Mouse (Mus musculus) midbrain, embryonic 13.5 days (tissue): ENCODE data around the gene Acer3. TPM values are rescaled to one million over a fixed set of nuclear protein-coding genes. Genes with fewer than 3 reads are reported as not detected.
A peak's percentile ranks its signal among the peaks of the same experiment; 100 is the strongest.

Experiments
- ATAC-seq: fragments of 200-750 bp; cut with Nextera tagmentation; 2 replicates; pipeline ENCODE4 v1.8.0; 2017; ENCODE audit warnings: mild to moderate bottlenecking, moderate TSS enrichment, moderate library complexity
- H3K27ac ChIP-seq: fragments of 300-500 bp; sonication (generic); 2 replicates; pipeline ENCODE4 v1.5.1; 2015; ENCODE audit warnings: inconsistent platforms, mild to moderate bottlenecking, moderate library complexity
- H3K27me3 ChIP-seq: fragments of 300-500 bp; sonication (generic); 2 replicates; pipeline ENCODE4 v1.6.1; 2015; ENCODE audit warnings: mild to moderate bottlenecking, inconsistent platforms
- H3K36me3 ChIP-seq: fragments of 300-500 bp; sonication (generic); 2 replicates; pipeline ENCODE4 v1.6.1; 2015; ENCODE audit warnings: mild to moderate bottlenecking, inconsistent platforms
- H3K4me1 ChIP-seq: fragments of 300-500 bp; sonication (generic); replicated peaks from 2 replicates; pipeline ENCODE4 v1.6.1; 2015; ENCODE audit warnings: inconsistent platforms
- H3K4me2 ChIP-seq: fragments of 300-500 bp; sonication (generic); replicated peaks from 2 replicates; pipeline ENCODE4 v1.6.1; 2015; ENCODE audit warnings: moderate library complexity, mild to moderate bottlenecking, inconsistent platforms
- H3K4me3 ChIP-seq: fragments of 300-500 bp; sonication (generic); replicated peaks from 2 replicates; pipeline ENCODE4 v1.5.1; 2015; ENCODE audit warnings: mild to moderate bottlenecking, inconsistent platforms
- H3K9ac ChIP-seq: fragments of 300-500 bp; sonication (generic); replicated peaks from 2 replicates; pipeline ENCODE4 v1.6.1; 2015; ENCODE audit warnings: mild to moderate bottlenecking, inconsistent platforms
- H3K9me3 ChIP-seq: fragments of 300-500 bp; sonication (generic); 2 replicates; pipeline ENCODE4 v1.6.1; 2016; ENCODE audit warnings: mild to moderate bottlenecking, inconsistent platforms
- WGBS: fragments of 180-500 bp; shearing (Covaris S2); methylation state at CpG from one replicate; pipeline ENCODE4 v1.1.7; 2015; 5-methylcytosine and 5-hydroxymethylcytosine counted together
- polyA plus RNA-seq: library from polyadenylated mRNA; unstranded; fragments of >200 nt; fragmentation: Nextera tagmentation; extraction: Ambion mirVana; gene quantifications from 2 replicates; pipeline ENCODE4 v1.2.1, GENCODE M21; 2015

Acer3 gene
- polyA plus RNA-seq, 1 experiment from 2014 or later, result 13.6 TPM

- Histone ChIP-seq H3K27me3 (no peaks in the 10 kb centered on the region), H3K9me3 (no peaks in the 10 kb centered on the region), H3K4me1 (peaks cover 18% of the 10 kb centered on the region), H3K36me3 (peaks cover 32% of the 10 kb centered on the region), H3K4me2 (no peak overlapping the region), H3K9ac (no peak overlapping the region), H3K4me3 (no peak overlapping the region), H3K27ac (no peak overlapping the region)
- 95% methylated on average over 6 of the region's 6 CpGs for WGBS
- no peak for ATAC-seq
Measured at GRCm38 (mm10) chr7:98349821-98350220, 28.8 kb upstream of the Acer3 start.

GRCm38 (mm10) chr7:98349096-98349495 lies 28.1 kb upstream of the Acer3 start:
- Histone ChIP-seq H3K36me3 (peaks cover 32% of the 10 kb centered on the region), H3K4me1 (peaks cover 10% of the 10 kb centered on the region), H3K4me3 (no peak overlapping the region), H3K4me2 (no peak overlapping the region), H3K9me3 (no peaks in the 10 kb centered on the region), H3K27ac (no peak overlapping the region), H3K9ac (no peak overlapping the region), H3K27me3 (no peaks in the 10 kb centered on the region)
- ATAC-seq, result no peak
- 25% methylated on average over 5 of the region's 5 CpGs for WGBS

- Histone ChIP-seq H3K27me3 (0 out of 2 replicates have a peak, but pooled peaks cover under 1% of the 10 kb centered on the region), H3K27ac (no peak overlapping the region), H3K9ac (no peak overlapping the region), H3K36me3 (peaks cover 32% of the 10 kb centered on the region), H3K4me2 (no peak overlapping the region), H3K4me3 (no peak overlapping the region), H3K4me1 (peaks cover 6% of the 10 kb centered on the region; the same call in 1 of the 2 replicates), H3K9me3 (no peaks in the 10 kb centered on the region)
- no peak for ATAC-seq
- WGBS, result 69% methylated on average over 7 of the region's 7 CpGs
Measured at GRCm38 (mm10) chr7:98348043-98348442, 27.0 kb upstream of the Acer3 start.

- no peak for ATAC-seq
- Histone ChIP-seq H3K4me3 (no peak overlapping the region), H3K36me3 (peaks cover 27% of the 10 kb centered on the region), H3K9me3 (no peaks in the 10 kb centered on the region), H3K27me3 (peaks cover 6% of the 10 kb centered on the region; the same call in 1 of the 2 replicates), H3K4me2 (no peak overlapping the region), H3K27ac (no peak overlapping the region), H3K9ac (no peak overlapping the region), H3K4me1 (peaks cover 6% of the 10 kb centered on the region; the same call in 1 of the 2 replicates)
- WGBS, result 86% methylated on average over 5 of the region's 5 CpGs
Measured at GRCm38 (mm10) chr7:98347471-98347870, 26.5 kb upstream of the Acer3 start.

- Histone ChIP-seq H3K4me2 (no peak overlapping the region), H3K4me3 (no peak overlapping the region), H3K27me3 (peaks cover 7% of the 10 kb centered on the region; the same call in 1 of the 2 replicates), H3K27ac (no peak overlapping the region), H3K9me3 (no peaks in the 10 kb centered on the region), H3K9ac (no peak overlapping the region), H3K4me1 (peaks cover 4% of the 10 kb centered on the region), H3K36me3 (peaks cover 5% of the 10 kb centered on the region)
- WGBS, result 54% methylated on average over 6 of the region's 6 CpGs
- no peak for ATAC-seq
Measured at GRCm38 (mm10) chr7:98345036-98345435, 24.0 kb upstream of the Acer3 start.

- Histone ChIP-seq H3K4me1 (peaks cover 4% of the 10 kb centered on the region), H3K4me3 (no peak overlapping the region), H3K9ac (no peak overlapping the region), H3K27me3 (peaks cover 7% of the 10 kb centered on the region; the same call in 1 of the 2 replicates), H3K36me3 (no peaks in the 10 kb centered on the region; the same call in 1 of the 2 replicates), H3K9me3 (no peaks in the 10 kb centered on the region), H3K4me2 (no peak overlapping the region), H3K27ac (no peak overlapping the region)
- WGBS, result 20% methylated on average over 3 of the region's 3 CpGs
- no peak for ATAC-seq
Measured at GRCm38 (mm10) chr7:98344361-98344760, 23.4 kb upstream of the Acer3 start.

- no peak for ATAC-seq
- H3K36me3 ChIP-seq, result no peaks in the 10 kb centered on the region
- peaks cover 4% of the 10 kb centered on the region for H3K4me1 ChIP-seq
- H3K27ac ChIP-seq, result no peak overlapping the region
- no peak overlapping the region for H3K4me3 ChIP-seq
- no peak overlapping the region for H3K9ac ChIP-seq
- no peak overlapping the region for H3K4me2 ChIP-seq
- H3K9me3 ChIP-seq, result no peaks in the 10 kb centered on the region
- WGBS, result 58% methylated on average over 3 of the region's 3 CpGs
- H3K27me3 ChIP-seq, result peaks cover 7% of the 10 kb centered on the region; the same call in 1 of the 2 replicates
Measured at GRCm38 (mm10) chr7:98342249-98342648, 21.2 kb upstream of the Acer3 start.

- peaks cover 4% of the 10 kb centered on the region for H3K4me1 ChIP-seq
- H3K27me3 ChIP-seq, result peaks cover 7% of the 10 kb centered on the region; the same call in 1 of the 2 replicates
- 0 out of 2 replicates have a peak overlapping the region, but pooled peaks have one; percentile 34 for H3K9ac ChIP-seq
- ATAC-seq, result peak; percentile 84
- H3K9me3 ChIP-seq, result no peaks in the 10 kb centered on the region
- 2% methylated on average over 13 of the region's 13 CpGs for WGBS
- H3K4me3 ChIP-seq, result peak overlapping the region; percentile 24
- no peak overlapping the region for H3K27ac ChIP-seq
- no peaks in the 10 kb centered on the region for H3K36me3 ChIP-seq
- peak overlapping the region; percentile 54 for H3K4me2 ChIP-seq
Measured at GRCm38 (mm10) chr7:98341475-98341874, 20.5 kb upstream of the Acer3 start.

GRCm38 (mm10) chr7:98340343-98340742 lies 19.3 kb upstream of the Acer3 start:
- no peak overlapping the region for H3K4me2 ChIP-seq
- no peak overlapping the region for H3K9ac ChIP-seq
- no peaks in the 10 kb centered on the region for H3K9me3 ChIP-seq
- no peaks in the 10 kb centered on the region for H3K36me3 ChIP-seq
- no peak overlapping the region for H3K4me3 ChIP-seq
- H3K27ac ChIP-seq, result no peak overlapping the region
- 81% methylated on average over 5 of the region's 5 CpGs for WGBS
- H3K27me3 ChIP-seq, result peaks cover 7% of the 10 kb centered on the region; the same call in 1 of the 2 replicates
- H3K4me1 ChIP-seq, result peaks cover 4% of the 10 kb centered on the region
- no peak for ATAC-seq

- Histone ChIP-seq H3K4me2 (no peak overlapping the region), H3K4me3 (no peak overlapping the region), H3K27ac (no peak overlapping the region), H3K9me3 (no peaks in the 10 kb centered on the region), H3K36me3 (no peaks in the 10 kb centered on the region), H3K27me3 (no peaks in the 10 kb centered on the region), H3K9ac (no peak overlapping the region), H3K4me1 (no peaks in the 10 kb centered on the region)
- WGBS, result 76% methylated on average over 3 of the region's 3 CpGs
- ATAC-seq, result no peak
Measured at GRCm38 (mm10) chr7:98333987-98334386, 13.0 kb upstream of the Acer3 start.

GRCm38 (mm10) chr7:98333507-98333906 lies 12.5 kb upstream of the Acer3 start:
- no peak for ATAC-seq
- H3K27ac ChIP-seq, result no peak overlapping the region
- no peak overlapping the region for H3K4me2 ChIP-seq
- no peaks in the 10 kb centered on the region for H3K27me3 ChIP-seq
- 97% methylated on average over 5 of the region's 5 CpGs for WGBS
- H3K9ac ChIP-seq, result no peak overlapping the region
- H3K9me3 ChIP-seq, result no peaks in the 10 kb centered on the region
- no peak overlapping the region for H3K4me3 ChIP-seq
- H3K36me3 ChIP-seq, result no peaks in the 10 kb centered on the region
- H3K4me1 ChIP-seq, result no peaks in the 10 kb centered on the region

GRCm38 (mm10) chr7:98332678-98333397 lies 11.8 kb upstream of the Acer3 start:
- H3K27ac ChIP-seq, result no peak overlapping the region
- H3K9me3 ChIP-seq, result no peaks in the 10 kb centered on the region
- no peak overlapping the region for H3K4me3 ChIP-seq
- no peaks in the 10 kb centered on the region for H3K27me3 ChIP-seq
- WGBS, result 77% methylated on average over 5 of the region's 5 CpGs
- no peak overlapping the region for H3K4me2 ChIP-seq
- H3K4me1 ChIP-seq, result no peaks in the 10 kb centered on the region
- H3K36me3 ChIP-seq, result no peaks in the 10 kb centered on the region
- no peak overlapping the region for H3K9ac ChIP-seq
- no peak for ATAC-seq
